Mouse (Mus musculus) limb, embryonic 11.5 days (tissue): ENCODE data around the gene Gm17409. TPM values are rescaled to one million over a fixed set of nuclear protein-coding genes. Genes with fewer than 3 reads are reported as not detected.

Source experiments
- ATAC-seq: fragments of 200-750 bp; cut with Nextera tagmentation; 2 replicates; pipeline ENCODE4 v1.8.0; 2017; ENCODE audit warnings: low read depth; ENCODE audit not compliant: insufficient number of reproducible peaks, low FRiP score, low TSS enrichment
- DNase-seq: peaks from one replicate; pipeline ENCODE4 v3.0.0-alpha.2; 2015; ENCODE audit warnings: low spot score
- H3K27ac ChIP-seq: fragments of 300-500 bp; sonication (generic); replicated peaks from 2 replicates; pipeline ENCODE4 v1.5.1; 2014; ENCODE audit warnings: low read depth, mild to moderate bottlenecking, low read length
- H3K27me3 ChIP-seq: fragments of 300-500 bp; sonication (generic); 2 replicates; pipeline ENCODE4 v1.6.1; 2014; ENCODE audit warnings: mild to moderate bottlenecking, low read length, mixed read lengths; ENCODE audit not compliant: control insufficient read depth, insufficient read depth
- H3K36me3 ChIP-seq: fragments of 300-500 bp; sonication (generic); 2 replicates; pipeline ENCODE4 v1.6.1; 2014; ENCODE audit warnings: mild to moderate bottlenecking, low read length, moderate library complexity, mixed read lengths; ENCODE audit not compliant: control insufficient read depth, insufficient read depth
- H3K4me1 ChIP-seq: fragments of 300-500 bp; sonication (generic); 2 replicates; pipeline ENCODE4 v1.6.1; 2014; ENCODE audit warnings: low read length, mixed read lengths; ENCODE audit not compliant: control insufficient read depth, insufficient read depth
- H3K4me2 ChIP-seq: fragments of 300-500 bp; sonication (generic); 2 replicates; pipeline ENCODE4 v1.6.1; 2014; ENCODE audit warnings: low read depth, mild to moderate bottlenecking, moderate library complexity; ENCODE audit not compliant: severe bottlenecking
- H3K4me3 ChIP-seq: fragments of 300-500 bp; sonication (generic); 2 replicates; pipeline ENCODE4 v1.5.1; 2014; ENCODE audit warnings: low read depth, low read length
- H3K9ac ChIP-seq: fragments of 300-500 bp; sonication (generic); 2 replicates; pipeline ENCODE4 v1.6.1; 2014; ENCODE audit warnings: mild to moderate bottlenecking, low read length
- H3K9me3 ChIP-seq: fragments of 300-500 bp; sonication (generic); 2 replicates; pipeline ENCODE4 v1.6.1; 2016; ENCODE audit warnings: low read length; ENCODE audit not compliant: control insufficient read depth
- WGBS: fragments of 180-500 bp; shearing (Covaris S2); extraction: QIAGEN DNeasy Blood & Tissue Kit; methylation state at CpG from one replicate; pipeline ENCODE4 v1.1.7; 2014; 5-methylcytosine and 5-hydroxymethylcytosine counted together
- polyA plus RNA-seq: library from polyadenylated mRNA; unstranded; fragments of >200 nt; fragmentation: Nextera tagmentation; extraction: Ambion mirVana; gene quantifications from 2 replicates; pipeline ENCODE4 v1.2.1, GENCODE M21; 2014

The Gm17409 gene
- polyA plus RNA-seq, 1 experiment from 2014 or later: not detected

GRCm38 (mm10) chr2:58478144-58478543 is 8.2 kb downstream of the Gm17409 start:
- no peak overlapping the region for H3K27ac ChIP-seq
- no peaks in the 10 kb centered on the region for H3K27me3 ChIP-seq
- 92% methylated on average over 4 of the region's 4 CpGs for WGBS
- H3K36me3 ChIP-seq: no peaks in the 10 kb centered on the region
- H3K9me3 ChIP-seq: no peaks in the 10 kb centered on the region
- H3K4me2 ChIP-seq: no peak overlapping the region
- DNase-seq: no peak
- ATAC-seq: no peak
- H3K4me1 ChIP-seq: no peaks in the 10 kb centered on the region
- H3K4me3 ChIP-seq: no peak overlapping the region
- H3K9ac ChIP-seq: no peak overlapping the region

- Histone ChIP-seq H3K9ac (no peak overlapping the region), H3K9me3 (no peaks in the 10 kb centered on the region), H3K36me3 (no peaks in the 10 kb centered on the region; the same call in 1 of the 2 replicates), H3K27me3 (no peaks in the 10 kb centered on the region), H3K27ac (no peak overlapping the region), H3K4me1 (0 out of 2 replicates have a peak, but pooled peaks cover 2% of the 10 kb centered on the region), H3K4me2 (no peak overlapping the region), H3K4me3 (no peak overlapping the region)
- WGBS: 88% methylated on average over 10 of the region's 10 CpGs
- DNase-seq: no peak
- no peak for ATAC-seq
These were observed 9.6 kb downstream of the Gm17409 start for GRCm38 (mm10) chr2:58479536-58479935.

GRCm38 (mm10) chr2:58480764-58481163 is 10.8 kb downstream of the Gm17409 start:
- H3K36me3 ChIP-seq: no peaks in the 10 kb centered on the region; the same call in 1 of the 2 replicates
- H3K4me1 ChIP-seq: 0 out of 2 replicates have a peak, but pooled peaks cover 3% of the 10 kb centered on the region
- H3K9ac ChIP-seq: no peak overlapping the region
- DNase-seq (no peak), ATAC-seq (no peak)
- 66% methylated on average over 6 of the region's 6 CpGs for WGBS
- H3K4me3 ChIP-seq: no peak overlapping the region
- H3K9me3 ChIP-seq: no peaks in the 10 kb centered on the region
- no peaks in the 10 kb centered on the region for H3K27me3 ChIP-seq
- H3K27ac ChIP-seq: no peak overlapping the region
- no peak overlapping the region for H3K4me2 ChIP-seq

- ATAC-seq (no peak), DNase-seq (no peak)
- 89% methylated on average over 9 of the region's 9 CpGs for WGBS
- Histone ChIP-seq H3K9ac (no peak overlapping the region), H3K36me3 (no peaks in the 10 kb centered on the region; the same call in 1 of the 2 replicates), H3K27me3 (no peaks in the 10 kb centered on the region), H3K4me1 (peaks cover 5% of the 10 kb centered on the region; the same call in 1 of the 2 replicates), H3K27ac (no peak overlapping the region), H3K4me2 (no peak overlapping the region), H3K9me3 (no peaks in the 10 kb centered on the region), H3K4me3 (no peak overlapping the region)
These were observed 11.7 kb downstream of the Gm17409 start for GRCm38 (mm10) chr2:58481450-58482100.

GRCm38 (mm10) chr2:58484284-58484965 is 14.5 kb downstream of the Gm17409 start:
- H3K9me3 ChIP-seq: no peaks in the 10 kb centered on the region
- H3K4me3 ChIP-seq: no peak overlapping the region
- peaks cover 16% of the 10 kb centered on the region for H3K4me1 ChIP-seq
- DNase-seq (no peak), ATAC-seq (no peak)
- WGBS: 68% methylated on average over 7 of the region's 7 CpGs
- H3K27ac ChIP-seq: no peak overlapping the region
- no peak overlapping the region for H3K4me2 ChIP-seq
- no peak overlapping the region for H3K9ac ChIP-seq
- no peaks in the 10 kb centered on the region for H3K27me3 ChIP-seq
- no peaks in the 10 kb centered on the region; the same call in 1 of the 2 replicates for H3K36me3 ChIP-seq

GRCm38 (mm10) chr2:58485152-58485551 is 15.2 kb downstream of the Gm17409 start:
- WGBS: 55% methylated on average over 4 of the region's 4 CpGs
- H3K4me1 ChIP-seq: peaks cover 16% of the 10 kb centered on the region

GRCm38 (mm10) chr2:58485683-58486082 is 15.8 kb downstream of the Gm17409 start:
- no peaks in the 10 kb centered on the region; the same call in 1 of the 2 replicates for H3K36me3 ChIP-seq
- no peak overlapping the region for H3K9ac ChIP-seq
- ATAC-seq (no peak), DNase-seq (no peak)
- H3K27ac ChIP-seq: no peak overlapping the region
- H3K4me1 ChIP-seq: peaks cover 16% of the 10 kb centered on the region
- H3K4me2 ChIP-seq: no peak overlapping the region
- no peak overlapping the region for H3K4me3 ChIP-seq
- H3K9me3 ChIP-seq: no peaks in the 10 kb centered on the region
- no peaks in the 10 kb centered on the region for H3K27me3 ChIP-seq
- WGBS: 83% methylated on average over 3 of the region's 3 CpGs

More at GRCm38 (mm10) chr2:58485152-58485551, 15.2 kb downstream of the Gm17409 start:
- ATAC-seq: no peak
- Histone ChIP-seq H3K27me3 (no peaks in the 10 kb centered on the region), H3K27ac (no peak overlapping the region), H3K9me3 (no peaks in the 10 kb centered on the region), H3K9ac (no peak overlapping the region), H3K36me3 (no peaks in the 10 kb centered on the region; the same call in 1 of the 2 replicates), H3K4me2 (no peak overlapping the region), H3K4me3 (no peak overlapping the region)
- no peak for DNase-seq

- DNase-seq (peak; percentile 64), ATAC-seq (peak; percentile 64; the same call in 1 of the 2 replicates)
- no peaks in the 10 kb centered on the region for H3K27me3 ChIP-seq
- H3K4me3 ChIP-seq: no peak overlapping the region
- H3K4me1 ChIP-seq: peaks cover 16% of the 10 kb centered on the region
- no peaks in the 10 kb centered on the region for H3K9me3 ChIP-seq
- no peak overlapping the region for H3K4me2 ChIP-seq
- peak overlapping the region; percentile 44 for H3K27ac ChIP-seq
- H3K36me3 ChIP-seq: no peaks in the 10 kb centered on the region; the same call in 1 of the 2 replicates
- H3K9ac ChIP-seq: no peak overlapping the region
- WGBS: 36% methylated on average over 14 of the region's 14 CpGs
These were observed 16.7 kb downstream of the Gm17409 start for GRCm38 (mm10) chr2:58486441-58487278.
